Mouse (Mus musculus): ENCODE data around the gene Zfp148.

The Zfp148 gene

DNA sequence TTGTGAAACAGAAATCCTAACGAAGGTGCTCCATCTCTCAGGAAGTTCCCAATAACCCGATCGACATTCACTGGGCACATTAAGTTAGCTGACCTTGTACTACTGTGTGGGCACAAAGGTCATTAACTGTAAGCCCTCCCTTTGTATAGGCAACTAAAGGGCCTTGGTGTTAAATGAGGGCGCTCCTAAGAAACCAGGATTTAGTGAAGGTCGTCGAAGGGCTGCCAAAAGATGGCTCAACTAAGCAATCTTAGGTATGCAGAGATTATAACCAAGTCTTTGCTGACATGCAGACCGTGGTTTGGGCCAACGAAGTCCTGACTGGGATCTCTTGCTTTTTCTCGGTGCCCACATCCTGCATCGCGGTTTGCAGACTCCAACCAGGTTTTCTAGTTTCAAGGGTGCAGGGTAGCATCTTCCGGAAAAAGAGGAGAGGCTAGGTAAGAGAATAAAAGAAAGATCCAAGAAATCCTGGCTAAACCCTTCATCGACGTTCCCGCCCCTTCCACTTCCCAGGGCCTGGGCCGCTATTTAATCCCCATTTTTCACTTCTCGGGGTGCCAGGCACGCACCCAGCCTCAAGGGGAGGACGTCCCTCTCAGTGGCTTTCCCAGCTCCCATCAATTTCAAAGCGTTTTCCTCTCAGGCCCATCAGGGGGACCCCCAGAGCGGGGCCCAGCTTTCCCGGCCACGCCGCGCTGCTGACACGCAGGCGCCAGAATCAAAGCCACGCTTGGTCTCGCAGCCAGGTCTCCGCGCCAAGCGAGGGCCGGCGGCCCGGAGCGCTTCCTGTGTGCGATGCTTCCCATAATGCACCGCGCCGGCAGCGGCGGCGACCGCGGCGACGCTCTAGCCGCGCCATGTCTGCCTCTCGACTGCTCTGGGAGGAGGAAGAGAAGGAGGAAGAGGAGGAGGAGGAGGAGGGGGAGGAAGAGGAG lies at the start of gene Zfp148:
Gene Zfp148, plus strand, starts transcription at position 893 of the 938 bp plus-strand sequence.
- peak; percentile 96 for DNase-seq (ENCODE audit: low read depth, low spot score)

- no peak for DNase-seq (ENCODE audit: low read depth, low spot score)
These were observed 47.6 kb upstream of the Zfp148 start for GRCm38 (mm10) chr16:33333015-33333414.

GRCm38 (mm10) chr16:33337177-33337576 lies 43.5 kb upstream of the Zfp148 start:
- peak; percentile 69 for DNase-seq (ENCODE audit: low read depth, low spot score)

- DNase-seq (ENCODE audit: low read depth, low spot score) = no peak
These were observed 43.0 kb upstream of the Zfp148 start for GRCm38 (mm10) chr16:33337681-33338080.

GRCm38 (mm10) chr16:33338492-33338891 lies 42.1 kb upstream of the Zfp148 start:
- DNase-seq (ENCODE audit: low read depth, low spot score) = no peak

GRCm38 (mm10) chr16:33339476-33339875 lies 41.2 kb upstream of the Zfp148 start:
- DNase-seq (ENCODE audit: low read depth, low spot score) = no peak

- no peak for DNase-seq (ENCODE audit: low read depth, low spot score)
These were observed 38.3 kb upstream of the Zfp148 start for GRCm38 (mm10) chr16:33342356-33342755.

DNA sequence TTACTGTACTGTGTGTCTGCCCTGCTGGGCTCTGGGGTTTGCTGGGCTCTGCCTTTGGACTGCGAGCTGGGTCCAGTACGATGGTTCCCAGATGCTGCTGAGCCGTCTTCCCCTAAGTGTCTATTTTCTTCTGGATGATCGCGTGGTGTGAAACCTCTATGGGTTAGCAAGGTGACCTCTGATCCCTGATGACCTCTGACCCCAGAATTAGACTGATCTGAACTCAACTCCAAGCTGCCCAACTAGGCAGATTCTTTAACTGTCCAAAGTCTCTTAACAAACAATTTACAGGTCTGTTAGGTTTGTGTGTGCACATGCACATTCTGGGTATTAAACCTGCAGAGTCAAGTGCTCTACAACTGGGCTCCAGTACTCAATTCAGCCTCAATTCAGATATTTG lies 37.5 kb upstream of the Zfp148 start:
- no peak for DNase-seq (ENCODE audit: low read depth, low spot score)

DNA sequence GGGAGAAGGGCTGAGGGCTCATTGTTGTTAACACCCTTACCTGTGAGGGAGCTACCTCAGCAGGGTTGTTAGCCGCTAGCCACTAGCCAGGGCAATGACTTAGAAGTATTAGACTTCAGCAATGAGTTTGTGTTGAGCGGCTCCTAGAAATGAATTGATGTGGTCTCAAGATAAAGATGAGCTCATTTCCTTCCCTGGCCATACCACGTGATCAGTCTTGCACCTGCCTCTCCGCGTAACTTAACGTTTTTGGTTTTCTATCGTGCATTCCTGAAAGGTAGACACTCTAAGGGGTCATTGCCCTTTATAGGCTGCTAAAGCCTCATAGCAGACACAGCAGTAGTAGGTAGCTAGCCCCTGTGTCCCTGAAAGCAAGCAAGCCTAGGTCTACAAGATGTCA lies 37.0 kb upstream of the Zfp148 start:
- DNase-seq (ENCODE audit: low read depth, low spot score) = no peak

DNA sequence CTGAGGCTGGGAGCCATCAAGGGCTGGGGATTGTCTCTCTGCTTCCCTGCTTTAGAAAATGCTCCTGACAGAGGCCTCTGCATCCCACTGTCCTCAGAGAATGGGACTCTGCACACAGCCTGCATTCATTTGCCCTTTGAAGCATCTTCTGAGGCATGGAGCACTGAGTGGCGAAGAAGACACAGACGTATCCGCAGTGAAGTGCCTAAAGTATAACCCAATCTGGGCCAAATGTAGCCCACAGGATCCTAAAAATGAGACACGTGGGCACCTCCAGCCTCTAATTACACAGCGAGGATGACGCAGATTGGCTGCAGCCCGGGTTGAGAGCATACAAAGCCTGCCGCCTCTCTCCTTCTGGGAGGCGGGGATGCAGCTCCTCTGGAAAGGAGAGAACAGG lies 36.3 kb upstream of the Zfp148 start:
- no peak for DNase-seq (ENCODE audit: low read depth, low spot score)

DNA sequence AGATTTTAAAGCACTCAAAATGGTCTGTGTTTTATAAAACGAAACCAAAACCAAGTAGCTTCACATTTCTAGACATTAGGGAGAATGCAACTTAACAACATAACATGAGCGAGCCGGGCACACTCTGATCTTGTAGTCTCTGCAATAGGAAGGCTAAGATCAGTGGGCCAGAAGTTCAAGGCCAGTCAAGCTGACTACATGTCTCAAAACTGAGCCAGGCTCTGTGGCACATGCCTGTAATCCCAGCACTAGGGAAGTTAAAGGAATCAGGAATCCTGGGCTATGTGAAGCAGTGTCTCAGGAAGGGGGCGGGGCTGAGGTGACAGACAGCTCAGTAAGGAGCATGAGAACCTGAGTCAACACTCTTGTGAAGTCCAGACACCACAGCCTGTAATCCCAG lies 35.8 kb upstream of the Zfp148 start:
- no peak for DNase-seq (ENCODE audit: low read depth, low spot score)

DNA sequence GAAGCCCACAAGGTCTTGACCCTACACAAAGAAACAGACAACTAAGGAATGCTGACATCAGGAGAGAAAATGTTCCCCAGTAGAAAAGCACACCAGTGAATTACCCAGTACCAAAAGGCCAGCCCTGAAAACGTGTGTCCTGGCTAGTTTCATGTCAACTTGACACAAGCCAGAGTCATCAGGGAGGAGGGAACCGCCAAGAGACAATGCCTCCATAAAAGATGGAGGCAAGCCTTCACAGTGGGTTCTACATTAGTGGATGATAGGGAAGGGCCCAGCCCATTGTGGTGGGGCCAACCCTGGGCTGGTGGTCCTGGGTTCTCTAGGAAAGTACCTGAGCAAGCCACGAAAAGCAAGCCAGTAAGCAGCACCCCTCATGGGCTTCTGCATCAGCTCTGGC lies 34.3 kb upstream of the Zfp148 start:
- no peak for DNase-seq (ENCODE audit: low read depth, low spot score)

- no peak for DNase-seq (ENCODE audit: low read depth, low spot score)
These were observed 33.5 kb upstream of the Zfp148 start for GRCm38 (mm10) chr16:33347134-33347533.

DNA sequence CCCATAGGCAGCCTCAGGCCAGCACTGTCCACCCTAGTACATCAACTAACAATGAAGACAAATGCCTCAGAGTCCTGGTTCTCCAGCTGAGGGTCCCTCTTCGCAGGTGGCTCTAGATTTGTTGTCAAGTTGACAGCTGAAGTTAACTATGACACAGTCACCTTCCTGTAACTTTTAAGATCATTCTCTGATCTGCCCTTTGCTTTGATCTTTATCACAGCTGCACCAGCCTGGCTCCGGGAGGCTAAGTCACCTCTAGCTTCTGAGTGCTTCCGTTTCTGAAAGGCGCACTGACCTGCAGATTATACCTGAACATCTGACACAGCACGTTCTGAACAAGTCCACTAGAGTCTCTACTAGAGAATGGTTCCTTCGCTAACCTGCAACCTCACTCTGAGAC lies 22.8 kb upstream of the Zfp148 start:
- DNase-seq (ENCODE audit: low read depth, low spot score) = no peak

DNA sequence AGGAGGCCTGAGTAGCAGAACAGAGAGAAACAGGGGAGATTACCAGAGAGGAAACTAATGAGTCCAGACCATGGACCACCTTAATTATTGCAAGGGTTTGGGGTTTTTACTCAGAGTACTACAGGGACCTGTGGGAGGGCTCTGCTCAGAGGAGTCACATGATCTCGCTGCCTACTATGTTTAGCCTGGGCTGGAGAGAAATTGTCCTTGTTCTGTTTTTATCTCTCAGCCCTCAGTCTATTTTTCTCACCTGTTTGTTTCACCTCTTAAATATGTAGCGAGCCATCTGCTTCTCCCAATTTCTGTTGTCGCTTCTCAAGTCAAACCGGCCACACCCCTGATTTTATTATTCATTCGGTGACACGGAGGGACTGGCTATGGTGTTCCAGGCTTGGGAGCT lies 14.9 kb upstream of the Zfp148 start:
- DNase-seq (ENCODE audit: low read depth, low spot score) = no peak

- no peak for DNase-seq (ENCODE audit: low read depth, low spot score)
These were observed 12.0 kb upstream of the Zfp148 start for GRCm38 (mm10) chr16:33368632-33369031.

DNA sequence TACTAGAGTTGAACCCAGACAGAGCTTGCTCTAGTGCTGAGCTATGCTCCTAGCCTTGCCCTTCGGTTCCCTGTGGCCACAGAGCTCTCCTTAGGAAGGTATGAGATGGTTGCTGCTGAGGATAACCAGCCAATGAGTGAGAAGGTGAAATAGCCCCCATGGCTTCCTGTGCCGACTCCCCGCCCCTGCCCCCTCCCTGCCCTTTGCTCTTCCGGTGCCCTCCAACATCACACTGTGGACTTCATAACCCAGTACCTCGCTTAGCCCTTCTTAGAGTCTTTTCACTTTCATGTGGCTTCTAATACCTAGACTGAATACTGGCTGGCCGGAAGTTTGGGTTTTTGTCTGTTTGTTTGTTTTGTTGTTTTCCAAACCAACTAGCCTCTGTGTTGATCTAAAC lies 9.8 kb upstream of the Zfp148 start:
- DNase-seq (ENCODE audit: low read depth, low spot score) = no peak

GRCm38 (mm10) chr16:33372611-33373010 lies 8.0 kb upstream of the Zfp148 start:
- no peak for DNase-seq (ENCODE audit: low read depth, low spot score)

GRCm38 (mm10) chr16:33373326-33373725 lies 7.3 kb upstream of the Zfp148 start:
- no peak for DNase-seq (ENCODE audit: low read depth, low spot score)

DNA sequence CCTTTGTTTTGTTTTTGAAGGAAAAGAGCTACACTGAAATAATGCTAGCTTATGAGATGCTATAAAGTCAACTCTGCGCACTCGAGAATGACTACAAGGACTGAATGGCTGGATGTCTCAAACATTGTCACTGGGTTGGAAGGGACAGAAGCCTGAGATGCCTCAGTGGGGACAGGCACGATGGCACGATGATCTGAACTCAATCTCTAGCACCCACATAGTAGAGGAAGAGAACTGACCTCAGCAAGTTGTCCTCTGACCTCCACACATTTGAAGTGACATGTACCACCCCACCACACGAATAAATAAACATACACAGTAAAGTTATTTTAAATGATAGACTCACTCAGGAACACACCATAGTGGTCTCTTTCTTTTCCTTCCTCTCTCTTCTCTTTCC lies 4.4 kb upstream of the Zfp148 start:
- no peak for DNase-seq (ENCODE audit: low read depth, low spot score)

DNA sequence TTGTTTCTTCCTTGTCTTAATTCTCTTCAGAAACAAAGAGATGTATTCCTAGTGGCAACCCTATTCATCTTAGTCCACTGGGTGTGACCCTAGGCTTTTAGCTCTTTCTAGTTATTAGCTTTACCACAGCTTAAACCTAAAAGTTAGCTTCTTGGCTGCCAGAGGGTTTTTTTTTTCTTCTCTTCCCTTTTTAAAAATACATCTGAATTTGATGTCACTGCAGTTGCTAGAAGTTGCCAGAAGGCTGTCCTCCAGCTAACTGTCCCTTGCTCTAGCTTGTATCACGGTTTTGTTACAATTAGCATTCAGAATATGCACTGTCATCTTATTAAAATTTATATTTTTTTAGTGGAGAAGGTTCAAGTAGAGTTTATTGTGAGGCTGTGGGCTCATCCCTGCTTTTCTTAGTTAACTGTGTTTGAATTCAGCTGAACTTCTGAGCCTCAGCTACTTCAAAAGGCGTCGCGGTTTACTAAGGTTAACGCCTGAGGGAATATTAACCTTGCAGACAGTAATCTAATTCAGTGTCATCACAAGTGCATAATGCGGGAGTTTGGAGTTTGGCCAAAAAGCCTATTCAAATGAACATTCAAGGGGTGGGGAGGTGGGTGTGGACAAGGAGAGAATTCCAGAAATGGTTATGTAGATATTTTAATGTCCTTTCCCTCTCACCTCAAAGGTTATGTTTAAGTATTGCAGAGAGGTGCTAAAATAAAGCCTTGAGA lies 1.3 kb upstream of the Zfp148 start:
- DNase-seq (ENCODE audit: low read depth, low spot score) = no peak

DNA sequence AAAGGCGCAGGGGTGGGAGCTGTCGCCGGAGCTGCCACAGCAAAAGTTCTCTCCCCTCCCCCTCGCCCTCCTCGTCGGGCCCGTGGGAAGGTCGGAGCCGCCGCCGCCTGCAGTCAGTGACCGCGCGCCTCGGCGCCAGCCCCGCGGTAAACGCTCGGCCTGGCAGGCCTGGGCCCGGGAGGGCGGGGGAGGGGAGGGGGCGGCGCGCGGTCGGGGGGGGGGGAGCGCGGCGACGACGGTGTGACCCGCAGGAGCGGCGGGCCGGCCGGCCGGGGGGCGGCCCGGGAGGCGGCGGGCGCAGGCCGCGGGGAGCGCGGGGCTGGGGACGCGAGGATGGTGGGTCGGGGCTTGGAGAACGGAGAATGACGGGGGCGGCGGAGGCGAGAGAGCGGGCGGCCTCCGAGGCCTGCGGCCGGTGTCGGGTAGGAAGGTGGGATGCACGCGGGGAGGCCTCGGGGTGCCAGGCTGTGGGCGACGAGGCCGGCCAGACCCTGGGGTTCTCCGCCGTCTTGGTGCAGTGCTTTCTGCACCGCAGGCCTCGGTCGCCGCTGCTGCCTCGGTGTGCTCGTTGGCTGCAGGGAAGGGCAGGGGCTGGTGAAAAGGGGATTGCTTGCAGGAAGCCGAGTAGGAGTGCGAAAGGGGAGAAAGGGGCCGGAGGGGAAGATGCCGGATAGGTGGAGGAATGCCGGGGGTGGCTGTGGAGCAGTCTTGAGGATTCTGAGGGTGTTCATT lies 412 bp downstream of the Zfp148 start:
- DNase-seq (ENCODE audit: low read depth, low spot score) = peak; percentile 59
